Mouse (Mus musculus) heart, embryonic 15.5 days (tissue): Measurements from ENCODE around the gene Tma16. TPM values are rescaled to one million over a fixed set of nuclear protein-coding genes. Genes with fewer than 3 reads are reported as not detected.

Experiments
- ATAC-seq: fragments of 200-750 bp; cut with Nextera tagmentation; replicated peaks from 2 replicates; pipeline ENCODE4 v1.8.0; 2017; ENCODE audit warnings: low read depth, moderate TSS enrichment; ENCODE audit not compliant: insufficient number of reproducible peaks, insufficient read depth, low FRiP score
- H3K27ac ChIP-seq: fragments of 300-500 bp; sonication (generic); 2 replicates; pipeline ENCODE4 v1.5.1; 2015; ENCODE audit warnings: mild to moderate bottlenecking, inconsistent platforms
- H3K27me3 ChIP-seq: fragments of 300-500 bp; sonication (generic); 2 replicates; pipeline ENCODE4 v1.6.1; 2015; ENCODE audit warnings: inconsistent platforms
- H3K36me3 ChIP-seq: fragments of 300-500 bp; sonication (generic); 2 replicates; pipeline ENCODE4 v1.6.1; 2015; ENCODE audit warnings: mild to moderate bottlenecking, inconsistent platforms
- H3K4me1 ChIP-seq: fragments of 300-500 bp; sonication (generic); replicated peaks from 2 replicates; pipeline ENCODE4 v1.6.1; 2015; ENCODE audit warnings: inconsistent platforms
- H3K4me2 ChIP-seq: fragments of 300-500 bp; sonication (generic); 2 replicates; pipeline ENCODE4 v1.6.1; 2015; ENCODE audit warnings: inconsistent platforms, mild to moderate bottlenecking, moderate library complexity
- H3K4me3 ChIP-seq: fragments of 300-500 bp; sonication (generic); 2 replicates; pipeline ENCODE4 v1.5.1; 2015; ENCODE audit warnings: mild to moderate bottlenecking, inconsistent platforms
- H3K9ac ChIP-seq: fragments of 300-500 bp; sonication (generic); 2 replicates; pipeline ENCODE4 v1.6.1; 2015; ENCODE audit warnings: mild to moderate bottlenecking, inconsistent platforms
- H3K9me3 ChIP-seq: fragments of 300-500 bp; sonication (generic); replicated peaks from 2 replicates; pipeline ENCODE4 v1.6.1; 2016; ENCODE audit warnings: inconsistent platforms
- WGBS: fragments of 180-500 bp; shearing (Covaris S2); methylation state at CpG from one replicate; pipeline ENCODE4 v1.1.7; 2015; ENCODE audit warnings: mixed read lengths; 5-methylcytosine and 5-hydroxymethylcytosine counted together
- polyA plus RNA-seq: library from polyadenylated mRNA; unstranded; fragments of >200 nt; fragmentation: Nextera tagmentation; extraction: Ambion mirVana; gene quantifications from 2 replicates; pipeline ENCODE4 v1.2.1, GENCODE M21; 2015

The Tma16 gene
- 6.9 TPM in 2 replicates for polyA plus RNA-seq

DNA sequence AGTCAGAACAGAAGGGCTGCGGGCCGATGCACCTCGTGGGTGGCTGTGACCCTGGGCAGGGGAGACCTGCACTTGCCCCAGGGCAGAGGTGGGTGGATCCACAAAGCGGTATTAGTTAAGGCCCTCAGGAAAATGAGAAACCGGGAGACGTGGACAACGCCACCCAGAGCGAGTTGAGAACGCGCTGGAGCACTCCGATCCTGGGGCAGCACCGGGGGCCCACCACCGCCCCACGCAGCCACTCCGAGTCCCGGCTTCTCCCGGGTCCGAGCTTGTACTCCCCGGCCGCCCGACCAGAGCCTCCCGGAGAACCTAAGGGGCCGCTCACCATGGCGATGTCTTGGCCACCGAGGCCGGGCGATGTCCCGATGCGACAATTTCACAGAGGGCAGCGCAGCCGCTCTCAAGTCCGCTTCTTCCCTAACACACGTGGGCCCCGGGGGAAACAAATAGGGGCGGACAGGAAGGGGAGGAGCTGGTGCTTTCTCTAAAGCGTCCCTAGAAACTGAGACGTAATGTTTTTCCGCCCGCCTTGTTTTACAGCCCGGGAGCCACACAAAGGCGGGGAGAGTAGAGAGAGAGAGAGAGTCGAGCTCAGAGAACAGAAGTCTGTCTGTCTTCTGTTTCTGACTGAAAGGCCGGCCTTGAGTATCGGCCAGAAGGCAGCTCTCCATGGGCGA lies at the start of gene Tma16:
Tma16 (minus strand) TSS at position 447 of the 680 bp plus-strand sequence.
- Histone ChIP-seq H3K9ac (peak within 1 kb of the TSS; percentile 94), H3K27me3 (no peaks in the 10 kb centered on the region), H3K9me3 (no peaks in the 10 kb centered on the region), H3K27ac (peak within 1 kb of the TSS; percentile 50), H3K4me1 (peaks cover 7% of the 10 kb centered on the region), H3K4me2 (peak within 1 kb of the TSS; percentile 84), H3K36me3 (peaks cover 15% of the 10 kb centered on the region; the same call in 1 of the 2 replicates), H3K4me3 (peak within 1 kb of the TSS; percentile 100)
- under 1% methylated on average over 45 of the region's 45 CpGs for WGBS
- ATAC-seq = peak; percentile 88

DNA sequence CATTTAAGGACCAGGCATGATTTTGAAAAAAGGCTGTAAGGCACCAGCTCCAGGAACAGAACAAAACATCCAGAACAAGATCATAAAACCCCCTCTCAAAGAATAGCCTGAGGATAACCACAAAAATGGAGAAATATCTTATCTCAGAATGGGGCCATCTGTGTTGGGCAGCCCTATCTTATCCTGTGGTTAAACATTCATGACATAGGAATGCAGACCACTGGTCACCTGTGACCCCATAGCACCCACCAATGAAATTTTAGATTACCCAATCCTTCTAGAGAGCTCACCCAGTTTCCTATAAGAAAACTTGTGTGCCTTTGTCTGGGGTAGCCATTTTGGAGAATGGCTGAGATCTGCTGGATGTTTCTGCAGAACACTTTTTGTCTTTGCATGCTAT lies 34.2 kb upstream of the Tma16 start:
- H3K4me1 ChIP-seq = no peaks in the 10 kb centered on the region
- H3K4me2 ChIP-seq = no peak overlapping the region
- no peaks in the 10 kb centered on the region for H3K27me3 ChIP-seq
- no peaks in the 10 kb centered on the region for H3K36me3 ChIP-seq
- no peaks in the 10 kb centered on the region for H3K9me3 ChIP-seq
- no peak overlapping the region for H3K27ac ChIP-seq
- ATAC-seq = no peak
- H3K9ac ChIP-seq = no peak overlapping the region
- no peak overlapping the region for H3K4me3 ChIP-seq

DNA sequence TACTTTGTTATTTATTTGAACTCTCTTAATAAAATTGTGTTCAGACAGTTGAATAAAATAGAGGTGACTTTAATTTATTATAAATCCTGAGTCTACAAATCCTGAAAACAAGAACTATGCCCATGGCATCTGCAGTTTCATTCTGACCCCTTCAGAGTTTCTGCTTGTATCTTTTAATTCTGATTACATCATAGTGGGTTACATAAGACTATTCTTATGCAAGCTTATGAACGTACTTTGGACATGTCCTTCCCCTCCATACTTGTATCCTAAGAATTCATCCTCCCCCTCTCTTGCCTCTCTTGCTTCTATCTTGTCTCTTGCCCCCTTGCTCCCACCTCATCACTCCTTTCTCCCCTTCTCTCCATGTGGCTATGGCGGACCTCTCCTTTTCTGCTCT lies 32.8 kb upstream of the Tma16 start:
- no peak overlapping the region for H3K4me2 ChIP-seq
- H3K36me3 ChIP-seq = no peaks in the 10 kb centered on the region
- no peaks in the 10 kb centered on the region for H3K27me3 ChIP-seq
- no peaks in the 10 kb centered on the region for H3K4me1 ChIP-seq
- H3K27ac ChIP-seq = no peak overlapping the region
- no peak overlapping the region for H3K9ac ChIP-seq
- H3K9me3 ChIP-seq = no peaks in the 10 kb centered on the region
- WGBS = 64% methylated on average over 2 of the region's 2 CpGs
- no peak for ATAC-seq
- H3K4me3 ChIP-seq = no peak overlapping the region

DNA sequence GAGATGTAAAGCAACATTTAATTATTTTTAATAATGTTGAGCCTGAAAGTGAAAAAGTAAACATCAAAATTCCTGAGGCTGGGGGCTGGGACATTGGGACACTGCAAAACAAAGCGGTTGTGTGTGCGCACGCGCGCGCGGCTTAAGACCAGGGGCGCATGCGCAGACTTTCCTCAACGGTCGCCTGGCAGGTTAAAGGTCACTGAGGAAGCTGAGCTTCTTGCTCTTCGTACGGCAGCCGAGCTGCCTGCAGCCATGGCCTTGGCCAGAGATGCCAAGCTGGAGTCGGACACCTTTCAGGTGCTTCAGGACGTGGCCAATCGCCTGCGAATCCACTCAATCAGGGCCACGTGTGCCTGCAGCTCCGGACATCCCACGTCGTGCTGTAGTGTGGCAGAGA lies 25.2 kb upstream of the Tma16 start, which contains the start of gene Tktl2:
Tktl2 (plus strand) TSS at position 220 of the 400 bp plus-strand sequence.
- no peaks in the 10 kb centered on the region for H3K4me1 ChIP-seq
- no peak within 1 kb of the TSS for H3K4me2 ChIP-seq
- no peak within 1 kb of the TSS for H3K27ac ChIP-seq
- H3K4me3 ChIP-seq = no peak within 1 kb of the TSS
- 90% methylated on average over 22 of the region's 22 CpGs for WGBS
- no peaks in the 10 kb centered on the region for H3K36me3 ChIP-seq
- H3K9me3 ChIP-seq = no peaks in the 10 kb centered on the region
- no peaks in the 10 kb centered on the region for H3K27me3 ChIP-seq
- no peak for ATAC-seq
- no peak within 1 kb of the TSS for H3K9ac ChIP-seq

DNA sequence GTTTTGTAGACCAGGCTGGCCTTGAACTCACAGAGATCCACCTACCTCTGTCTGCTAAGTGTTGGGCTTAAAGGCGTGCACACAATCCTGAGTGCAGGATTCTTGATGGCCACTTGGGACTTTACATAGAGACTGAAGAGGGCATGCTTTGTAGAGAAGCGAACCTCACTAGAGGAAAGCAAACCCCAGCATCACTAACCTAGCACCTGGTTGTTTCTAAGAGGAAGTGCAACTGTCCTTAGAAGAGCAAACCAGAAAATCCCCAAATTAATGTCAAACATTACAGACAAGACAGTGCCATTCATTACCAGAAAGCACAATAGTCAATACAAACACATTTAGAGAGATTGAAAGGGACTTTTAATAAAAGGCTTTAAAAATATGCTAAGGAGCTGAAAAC lies 17.1 kb upstream of the Tma16 start:
- no peak overlapping the region for H3K9ac ChIP-seq
- H3K27me3 ChIP-seq = no peaks in the 10 kb centered on the region
- H3K9me3 ChIP-seq = no peaks in the 10 kb centered on the region
- H3K4me1 ChIP-seq = no peaks in the 10 kb centered on the region
- H3K27ac ChIP-seq = no peak overlapping the region
- ATAC-seq = no peak
- no peak overlapping the region for H3K4me3 ChIP-seq
- H3K36me3 ChIP-seq = no peaks in the 10 kb centered on the region
- WGBS = 69% methylated on average over 2 of the region's 2 CpGs
- H3K4me2 ChIP-seq = no peak overlapping the region

DNA sequence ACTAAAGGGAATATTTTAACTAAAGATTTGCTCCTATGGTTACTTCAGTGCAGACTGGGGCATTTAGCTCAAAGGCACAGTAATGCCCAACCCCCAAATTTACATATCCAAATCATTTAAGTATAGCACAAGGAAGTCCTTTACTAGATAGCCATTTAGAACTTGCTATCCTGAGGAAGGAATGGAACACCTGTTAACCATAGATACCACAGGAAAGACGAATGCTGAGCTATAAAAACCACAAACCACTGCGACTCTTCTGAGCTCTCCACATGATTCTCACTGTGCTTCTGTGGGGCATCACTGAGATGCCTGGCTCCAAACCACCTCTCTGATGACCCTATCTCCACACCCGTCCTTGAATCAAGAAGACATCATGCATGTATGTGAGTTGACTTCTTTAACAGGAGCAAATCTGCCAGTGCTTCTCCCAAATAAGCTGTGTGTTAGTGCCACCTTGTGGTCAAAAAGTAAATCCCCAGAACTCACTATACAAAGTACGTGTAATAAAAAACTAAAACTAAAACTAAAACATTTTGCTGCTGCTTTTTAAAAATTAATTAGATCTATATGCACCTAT lies 10.8 kb upstream of the Tma16 start:
- WGBS = 27% methylated on average over 4 of the region's 4 CpGs
- H3K4me2 ChIP-seq = no peak overlapping the region
- no peak overlapping the region for H3K9ac ChIP-seq
- H3K4me3 ChIP-seq = no peak overlapping the region
- no peaks in the 10 kb centered on the region for H3K9me3 ChIP-seq
- 0 out of 2 replicates have a peak, but pooled peaks cover 4% of the 10 kb centered on the region for H3K27me3 ChIP-seq
- no peak overlapping the region for H3K27ac ChIP-seq
- no peaks in the 10 kb centered on the region for H3K36me3 ChIP-seq
- ATAC-seq = no peak
- H3K4me1 ChIP-seq = no peaks in the 10 kb centered on the region

DNA sequence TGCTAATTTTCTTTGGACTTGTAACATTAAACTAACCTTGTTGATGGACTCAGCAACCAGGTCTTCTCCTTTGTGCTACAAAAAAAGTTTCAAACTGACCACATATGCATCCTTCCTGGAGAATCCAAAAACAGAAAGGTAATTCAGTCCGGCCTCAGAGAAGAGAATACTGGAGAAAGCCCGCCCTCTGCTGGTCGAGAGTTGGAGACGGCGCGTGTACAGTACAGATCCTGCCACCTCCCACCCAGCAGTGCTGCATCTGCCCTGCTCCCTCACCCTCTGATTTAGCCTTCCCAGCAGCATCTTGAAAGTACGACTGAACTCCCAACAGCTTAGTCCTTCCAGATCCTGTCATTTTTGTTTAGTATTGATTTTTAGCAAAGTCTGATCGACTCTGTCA lies 9.4 kb upstream of the Tma16 start:
- Histone ChIP-seq H3K4me2 (no peak overlapping the region), H3K36me3 (no peaks in the 10 kb centered on the region), H3K9me3 (no peaks in the 10 kb centered on the region), H3K4me1 (no peaks in the 10 kb centered on the region), H3K27me3 (0 out of 2 replicates have a peak, but pooled peaks cover 4% of the 10 kb centered on the region), H3K27ac (no peak overlapping the region), H3K9ac (no peak overlapping the region), H3K4me3 (no peak overlapping the region)
- no peak for ATAC-seq
- WGBS = 6% methylated on average over 8 of the region's 8 CpGs

DNA sequence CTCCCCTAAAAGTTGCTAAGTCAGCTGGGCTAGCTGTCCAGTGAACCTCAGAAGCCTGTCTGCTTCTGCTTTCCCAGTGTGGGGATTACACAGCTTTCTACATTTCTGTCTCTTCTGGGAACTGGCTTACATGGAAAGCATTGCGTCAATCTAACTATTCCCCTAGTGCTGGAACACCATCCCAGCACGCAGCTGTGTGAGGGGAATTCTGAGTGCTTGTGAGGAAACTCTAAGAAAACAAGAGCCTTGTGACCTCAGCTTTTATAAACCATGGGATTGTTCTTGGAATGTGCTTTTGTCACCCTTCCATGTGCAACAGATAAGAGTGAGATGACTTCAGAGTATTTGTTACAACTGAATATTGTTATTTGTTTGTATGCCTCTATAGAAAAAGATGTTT lies 8.2 kb upstream of the Tma16 start:
- Histone ChIP-seq H3K4me1 (no peaks in the 10 kb centered on the region), H3K9me3 (no peaks in the 10 kb centered on the region), H3K27ac (no peak overlapping the region), H3K36me3 (no peaks in the 10 kb centered on the region), H3K9ac (no peak overlapping the region), H3K4me3 (no peak overlapping the region), H3K4me2 (no peak overlapping the region), H3K27me3 (0 out of 2 replicates have a peak, but pooled peaks cover 4% of the 10 kb centered on the region)
- 63% methylated on average over 2 of the region's 2 CpGs for WGBS
- no peak for ATAC-seq

DNA sequence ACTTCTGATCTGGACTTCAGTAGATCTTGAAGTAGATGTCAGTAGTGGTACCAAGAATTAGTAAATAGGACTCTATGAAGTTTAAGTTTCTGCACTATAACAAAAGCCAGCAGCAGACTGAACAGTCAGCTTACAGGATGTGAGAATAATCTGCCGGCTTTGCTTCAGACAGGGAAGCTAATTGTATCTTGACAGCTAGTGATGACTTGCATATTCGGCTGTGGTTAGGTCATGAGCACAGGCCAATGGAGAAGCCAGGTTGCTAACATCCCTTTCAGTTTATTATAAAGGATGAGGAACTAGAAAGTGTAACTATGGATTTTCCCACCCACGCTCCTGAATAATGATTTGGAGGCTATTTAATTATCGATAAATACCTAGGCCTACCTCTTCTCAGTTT lies 4.3 kb upstream of the Tma16 start:
- no peak for ATAC-seq
- H3K4me3 ChIP-seq = no peak overlapping the region
- WGBS = 64% methylated on average over 4 of the region's 4 CpGs
- H3K4me2 ChIP-seq = no peak overlapping the region
- H3K27ac ChIP-seq = no peak overlapping the region
- H3K4me1 ChIP-seq = peaks cover under 1% of the 10 kb centered on the region; the same call in 1 of the 2 replicates
- no peaks in the 10 kb centered on the region for H3K9me3 ChIP-seq
- H3K36me3 ChIP-seq = no peaks in the 10 kb centered on the region
- H3K9ac ChIP-seq = no peak overlapping the region
- H3K27me3 ChIP-seq = no peaks in the 10 kb centered on the region

DNA sequence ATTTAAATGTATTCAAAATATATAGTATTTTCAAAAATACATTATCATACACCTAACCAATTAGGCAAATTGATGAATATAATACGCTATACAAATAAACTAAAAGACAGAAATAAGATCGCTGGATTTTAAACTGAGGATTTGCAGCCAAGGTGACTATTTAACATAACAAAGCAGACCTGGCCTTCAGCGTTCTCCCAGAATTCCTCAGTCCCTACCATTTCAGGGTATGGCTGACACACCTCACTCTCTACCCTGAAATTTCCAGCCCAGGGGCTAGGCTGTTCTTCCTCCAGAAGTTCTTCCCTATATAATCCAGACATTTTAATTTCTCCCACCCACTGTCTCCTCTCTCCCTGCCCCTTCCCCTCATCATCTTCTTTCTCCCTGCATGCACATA lies 2.2 kb upstream of the Tma16 start:
- WGBS = 46% methylated on average over 3 of the region's 3 CpGs
- no peaks in the 10 kb centered on the region for H3K27me3 ChIP-seq
- H3K9me3 ChIP-seq = no peaks in the 10 kb centered on the region
- no peak overlapping the region for H3K4me3 ChIP-seq
- H3K4me1 ChIP-seq = peaks cover 7% of the 10 kb centered on the region
- no peak overlapping the region for H3K9ac ChIP-seq
- no peak overlapping the region for H3K4me2 ChIP-seq
- ATAC-seq = no peak
- H3K27ac ChIP-seq = no peak overlapping the region
- no peaks in the 10 kb centered on the region for H3K36me3 ChIP-seq

DNA sequence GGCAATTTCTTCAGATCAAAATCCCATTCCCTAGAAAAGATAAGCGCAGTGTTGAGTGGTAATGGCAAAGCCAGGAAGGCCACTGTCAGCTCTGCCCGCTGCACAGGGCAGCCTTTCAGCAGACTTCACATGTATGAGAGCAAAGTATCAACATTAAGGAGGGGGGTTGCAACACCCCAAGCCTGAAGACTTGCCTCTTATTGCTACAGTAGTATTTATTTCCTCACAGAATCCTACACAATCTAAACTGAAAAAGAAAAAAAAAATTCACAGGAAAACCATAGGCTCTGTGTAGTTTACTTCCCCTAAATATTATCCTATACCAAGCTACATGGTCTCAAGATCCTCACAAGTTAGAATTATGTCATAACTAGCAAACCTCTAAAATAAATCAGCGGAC lies 9.4 kb downstream of the Tma16 start:
- peaks cover 47% of the 10 kb centered on the region for H3K36me3 ChIP-seq

DNA sequence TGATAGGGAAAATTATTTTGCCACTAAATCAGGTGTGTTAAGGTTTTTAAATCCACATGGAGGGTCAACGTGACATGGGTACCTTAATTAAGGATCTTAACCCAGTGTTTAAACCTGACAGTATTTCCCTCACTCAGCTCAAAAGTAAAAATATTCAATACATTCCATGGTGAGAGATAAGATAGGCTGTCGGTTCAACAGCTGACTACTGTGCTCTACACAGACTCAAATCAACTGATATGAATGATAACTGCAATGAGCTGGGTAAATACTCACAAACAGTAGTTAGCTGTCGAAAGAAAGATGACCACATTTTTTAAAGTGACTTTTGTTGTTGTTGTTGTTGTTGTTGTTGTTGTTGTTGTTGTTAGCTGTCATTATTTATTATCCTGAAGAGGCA lies 16.5 kb downstream of the Tma16 start:
- no peaks in the 10 kb centered on the region for H3K36me3 ChIP-seq
- no peak overlapping the region for H3K4me3 ChIP-seq
- no peaks in the 10 kb centered on the region for H3K27me3 ChIP-seq
- no peak for ATAC-seq
- no peak overlapping the region for H3K4me2 ChIP-seq
- H3K27ac ChIP-seq = no peak overlapping the region
- 49% methylated on average over 3 of the region's 3 CpGs for WGBS
- H3K4me1 ChIP-seq = no peaks in the 10 kb centered on the region
- no peak overlapping the region for H3K9ac ChIP-seq
- H3K9me3 ChIP-seq = no peaks in the 10 kb centered on the region

More for the DNA sequence above, 9.4 kb downstream of the Tma16 start:
- Histone ChIP-seq H3K4me3 (no peak overlapping the region), H3K9me3 (no peaks in the 10 kb centered on the region), H3K27ac (no peak overlapping the region), H3K4me2 (no peak overlapping the region), H3K4me1 (no peaks in the 10 kb centered on the region), H3K9ac (no peak overlapping the region), H3K27me3 (no peaks in the 10 kb centered on the region)
- 93% methylated on average over 3 of the region's 3 CpGs for WGBS
- ATAC-seq = no peak
